Mouse (Mus musculus): Measurements from ENCODE around the gene Thop1. TPM values are rescaled to one million over a fixed set of nuclear protein-coding genes. Genes with fewer than 3 reads are reported as not detected.
"Not testable (repeated sequence)": the region's sequence is repeated elsewhere in the genome, so short reads cannot be mapped to it uniquely, and the experiment has no call there.

Thop1 gene
- polyA plus RNA-seq, 1 experiment from 2014 or later = 54.1 TPM

DNA sequence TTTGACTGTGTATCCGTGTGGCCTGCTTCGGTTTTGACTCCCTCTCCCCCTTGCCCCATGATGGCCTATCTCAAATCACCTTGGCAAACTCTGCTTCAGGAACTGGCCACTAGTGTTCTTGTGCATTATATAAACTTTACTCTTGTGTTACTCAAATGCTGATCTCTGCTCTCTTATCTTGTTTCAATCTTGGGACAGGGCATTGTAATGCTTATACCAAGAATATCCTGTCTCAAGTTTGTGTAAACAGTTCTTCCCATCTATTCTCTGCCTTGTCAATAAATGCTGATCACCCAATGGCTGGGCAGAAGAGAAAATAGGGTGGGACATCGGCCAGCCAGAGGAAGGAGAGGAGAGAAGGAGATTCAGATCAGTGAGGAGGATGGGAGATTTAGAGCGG, 7.1 kb upstream of the Thop1 start:
- no peak for DNase-seq (ENCODE audit: low spot score)
- 56% methylated on average over 4 of the region's 4 CpGs for WGBS

DNA sequence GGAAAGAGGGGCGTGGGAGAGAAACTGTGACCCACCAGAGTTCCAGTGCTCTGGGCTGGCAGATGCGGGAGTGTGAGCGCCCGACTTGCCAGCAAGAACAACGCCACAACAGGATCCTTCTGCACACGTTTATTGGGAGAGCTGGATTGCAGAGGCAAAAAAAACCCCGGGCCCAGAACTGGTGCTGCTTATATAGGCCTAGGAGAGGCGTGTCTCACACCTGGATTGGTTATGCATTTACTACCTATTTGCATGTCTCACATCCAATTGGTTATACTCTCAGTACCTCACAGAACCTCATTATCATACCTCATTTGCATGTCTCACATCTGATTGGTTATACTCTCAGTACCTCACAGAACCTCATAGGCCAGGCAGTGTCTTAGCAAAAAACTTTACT, 5.3 kb upstream of the Thop1 start:
- not testable (repeated sequence) for H3K27me3 ChIP-seq (replicated peaks; ENCODE audit: control insufficient read depth, insufficient read depth, low read length); H3K4me2 ChIP-seq (ENCODE audit: low read length); H3K27ac ChIP-seq (ENCODE audit: low read depth); H3K9ac ChIP-seq (ENCODE audit: low read length); ATAC-seq (replicated peaks; ENCODE audit: low FRiP score, low TSS enrichment, low read depth); H3K36me3 ChIP-seq (ENCODE audit: control insufficient read depth, insufficient read depth, low read length); H3K9me3 ChIP-seq (ENCODE audit: control insufficient read depth, low read length); H3K4me1 ChIP-seq (replicated peaks; ENCODE audit: control insufficient read depth, insufficient read depth, low read length); DNase-seq (ENCODE audit: low spot score); H3K4me3 ChIP-seq (ENCODE audit: low read depth, low read length)
- 87% methylated on average over 8 of the region's 8 CpGs for WGBS

More for the DNA sequence above, 7.1 kb upstream of the Thop1 start:
- H3K27ac ChIP-seq (ENCODE audit: low read depth) = no peak overlapping the region
- no peaks in the 10 kb centered on the region for H3K27me3 ChIP-seq (replicated peaks; ENCODE audit: control insufficient read depth, insufficient read depth, low read length)
- ATAC-seq (replicated peaks; ENCODE audit: low FRiP score, low TSS enrichment, low read depth) = no peak
- H3K9ac ChIP-seq (ENCODE audit: low read length) = no peak overlapping the region
- H3K9me3 ChIP-seq (ENCODE audit: control insufficient read depth, low read length) = no peaks in the 10 kb centered on the region
- H3K4me2 ChIP-seq (ENCODE audit: low read length) = no peak overlapping the region
- H3K4me1 ChIP-seq (replicated peaks; ENCODE audit: control insufficient read depth, insufficient read depth, low read length) = peaks cover 13% of the 10 kb centered on the region
- no peak overlapping the region for H3K4me3 ChIP-seq (ENCODE audit: low read depth, low read length)
- no peaks in the 10 kb centered on the region for H3K36me3 ChIP-seq (ENCODE audit: control insufficient read depth, insufficient read depth, low read length)

DNA sequence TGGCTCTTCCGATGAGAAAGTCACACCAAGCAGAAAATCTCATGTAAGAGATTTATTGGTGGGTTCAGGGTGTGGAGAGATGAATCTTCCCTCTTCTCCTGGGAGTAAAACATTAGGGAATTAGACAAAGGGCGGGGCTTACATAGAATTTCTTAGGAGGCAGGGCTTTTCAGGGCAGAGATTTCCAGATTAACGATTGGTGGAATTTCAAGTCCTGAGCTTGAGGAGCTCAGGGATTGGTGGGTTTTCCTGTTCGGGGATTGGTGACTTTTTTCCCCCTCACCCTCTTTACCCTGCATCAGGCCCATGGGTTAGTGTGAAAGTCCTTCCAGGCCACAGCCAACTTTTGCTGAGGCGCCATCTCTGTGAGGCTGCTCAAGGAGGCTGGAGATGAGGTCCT, 1.1 kb upstream of the Thop1 start:
- Histone ChIP-seq H3K4me2 (ENCODE audit: low read length) (no peak overlapping the region), H3K4me1 (replicated peaks; ENCODE audit: control insufficient read depth, insufficient read depth, low read length) (peaks cover 9% of the 10 kb centered on the region), H3K4me3 (ENCODE audit: low read depth, low read length) (no peak overlapping the region), H3K9ac (ENCODE audit: low read length) (no peak overlapping the region), H3K27me3 (replicated peaks; ENCODE audit: control insufficient read depth, insufficient read depth, low read length) (no peaks in the 10 kb centered on the region), H3K36me3 (ENCODE audit: control insufficient read depth, insufficient read depth, low read length) (peaks cover 11% of the 10 kb centered on the region), H3K27ac (ENCODE audit: low read depth) (no peak overlapping the region), H3K9me3 (ENCODE audit: control insufficient read depth, low read length) (no peaks in the 10 kb centered on the region)
- 66% methylated on average over 5 of the region's 5 CpGs for WGBS
- no peak for ATAC-seq (replicated peaks; ENCODE audit: low FRiP score, low TSS enrichment, low read depth)
- DNase-seq (ENCODE audit: low spot score) = no peak

DNA sequence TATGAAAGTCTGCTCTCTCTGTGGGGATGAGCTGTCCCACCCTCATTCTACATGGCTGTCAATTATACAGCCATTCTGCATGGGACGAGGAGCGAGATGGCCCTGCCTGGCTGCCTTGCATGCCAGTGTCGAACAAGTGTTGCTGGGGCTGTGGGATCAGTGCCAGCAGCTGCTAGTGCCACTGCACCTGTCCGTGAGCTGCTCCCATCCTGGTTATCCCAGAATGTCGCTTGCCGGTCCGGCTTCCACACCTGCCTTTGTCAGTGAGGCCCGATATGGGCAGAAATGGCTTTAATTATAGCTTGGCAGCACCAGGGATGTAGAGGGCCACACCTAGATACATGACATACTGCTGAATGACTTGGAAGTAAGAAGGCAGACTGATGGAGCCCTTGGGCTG, 2.5 kb downstream of the Thop1 start:
- no peak overlapping the region for H3K4me3 ChIP-seq (ENCODE audit: low read depth, low read length)
- peaks cover 37% of the 10 kb centered on the region for H3K36me3 ChIP-seq (ENCODE audit: control insufficient read depth, insufficient read depth, low read length)
- no peak overlapping the region for H3K27ac ChIP-seq (ENCODE audit: low read depth)
- no peak overlapping the region for H3K4me2 ChIP-seq (ENCODE audit: low read length)
- no peak overlapping the region for H3K9ac ChIP-seq (ENCODE audit: low read length)
- no peak for DNase-seq (ENCODE audit: low spot score)
- H3K9me3 ChIP-seq (ENCODE audit: control insufficient read depth, low read length) = no peaks in the 10 kb centered on the region
- no peaks in the 10 kb centered on the region for H3K27me3 ChIP-seq (replicated peaks; ENCODE audit: control insufficient read depth, insufficient read depth, low read length)
- no peak for ATAC-seq (replicated peaks; ENCODE audit: low FRiP score, low TSS enrichment, low read depth)
- peaks cover 9% of the 10 kb centered on the region for H3K4me1 ChIP-seq (replicated peaks; ENCODE audit: control insufficient read depth, insufficient read depth, low read length)
- 96% methylated on average over 8 of the region's 8 CpGs for WGBS

DNA sequence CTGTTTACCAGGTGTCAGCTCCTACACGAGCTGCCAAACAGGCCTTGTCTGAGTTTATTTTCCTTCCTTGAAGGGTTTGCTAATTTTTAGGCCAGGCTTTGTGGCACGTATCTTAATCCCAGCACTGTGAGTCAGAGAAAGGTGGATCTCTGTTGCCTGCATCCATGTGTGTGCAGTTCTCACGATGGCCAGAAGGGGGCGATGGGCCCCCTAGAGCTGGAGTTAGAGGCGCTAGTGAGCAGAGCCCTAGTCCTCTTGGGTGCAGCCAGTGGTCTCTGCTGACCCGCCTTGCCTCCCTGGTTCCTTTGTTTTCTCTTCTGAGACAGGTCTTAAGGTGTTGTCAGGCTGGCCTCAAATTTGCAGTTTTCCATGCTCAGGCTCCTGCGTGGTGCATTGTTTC, 3.6 kb downstream of the Thop1 start:
- 59% methylated on average over 7 of the region's 7 CpGs for WGBS
- peaks cover 49% of the 10 kb centered on the region for H3K36me3 ChIP-seq (ENCODE audit: control insufficient read depth, insufficient read depth, low read length)
- no peaks in the 10 kb centered on the region for H3K27me3 ChIP-seq (replicated peaks; ENCODE audit: control insufficient read depth, insufficient read depth, low read length)
- no peaks in the 10 kb centered on the region for H3K9me3 ChIP-seq (ENCODE audit: control insufficient read depth, low read length)
- DNase-seq (ENCODE audit: low spot score) = no peak
- no peak overlapping the region for H3K4me3 ChIP-seq (ENCODE audit: low read depth, low read length)
- no peak overlapping the region for H3K4me2 ChIP-seq (ENCODE audit: low read length)
- peaks cover 9% of the 10 kb centered on the region for H3K4me1 ChIP-seq (replicated peaks; ENCODE audit: control insufficient read depth, insufficient read depth, low read length)
- ATAC-seq (replicated peaks; ENCODE audit: low FRiP score, low TSS enrichment, low read depth) = no peak
- H3K9ac ChIP-seq (ENCODE audit: low read length) = no peak overlapping the region
- H3K27ac ChIP-seq (ENCODE audit: low read depth) = no peak overlapping the region

DNA sequence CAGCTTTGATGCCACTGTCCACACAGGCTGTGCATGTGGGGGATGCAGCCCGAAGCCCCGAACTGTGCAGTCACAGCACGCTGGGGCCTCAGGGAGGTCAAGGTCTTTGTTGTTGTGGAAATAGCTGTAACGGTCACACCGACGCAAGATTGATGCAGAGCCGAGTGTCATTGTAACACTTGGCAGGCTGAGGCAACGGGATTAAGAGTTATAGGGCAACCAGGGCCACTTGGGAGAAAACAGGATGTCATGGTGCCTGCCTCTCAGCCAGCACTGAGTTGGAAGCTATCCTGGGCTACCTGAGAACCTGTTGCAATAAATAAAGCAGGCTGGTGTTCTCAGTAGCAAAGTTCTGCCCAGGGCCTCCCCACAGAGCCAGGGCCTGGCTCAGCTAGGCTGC, 5.9 kb downstream of the Thop1 start:
- Histone ChIP-seq H3K9ac (ENCODE audit: low read length) (no peak overlapping the region), H3K4me3 (ENCODE audit: low read depth, low read length) (no peak overlapping the region), H3K27ac (ENCODE audit: low read depth) (no peak overlapping the region), H3K4me1 (replicated peaks; ENCODE audit: control insufficient read depth, insufficient read depth, low read length) (peaks cover 4% of the 10 kb centered on the region), H3K27me3 (replicated peaks; ENCODE audit: control insufficient read depth, insufficient read depth, low read length) (no peaks in the 10 kb centered on the region), H3K4me2 (ENCODE audit: low read length) (no peak overlapping the region), H3K36me3 (ENCODE audit: control insufficient read depth, insufficient read depth, low read length) (peaks cover 71% of the 10 kb centered on the region), H3K9me3 (ENCODE audit: control insufficient read depth, low read length) (no peaks in the 10 kb centered on the region)
- ATAC-seq (replicated peaks; ENCODE audit: low FRiP score, low TSS enrichment, low read depth) (no peak), DNase-seq (ENCODE audit: low spot score) (no peak)
- WGBS = 79% methylated on average over 8 of the region's 8 CpGs

DNA sequence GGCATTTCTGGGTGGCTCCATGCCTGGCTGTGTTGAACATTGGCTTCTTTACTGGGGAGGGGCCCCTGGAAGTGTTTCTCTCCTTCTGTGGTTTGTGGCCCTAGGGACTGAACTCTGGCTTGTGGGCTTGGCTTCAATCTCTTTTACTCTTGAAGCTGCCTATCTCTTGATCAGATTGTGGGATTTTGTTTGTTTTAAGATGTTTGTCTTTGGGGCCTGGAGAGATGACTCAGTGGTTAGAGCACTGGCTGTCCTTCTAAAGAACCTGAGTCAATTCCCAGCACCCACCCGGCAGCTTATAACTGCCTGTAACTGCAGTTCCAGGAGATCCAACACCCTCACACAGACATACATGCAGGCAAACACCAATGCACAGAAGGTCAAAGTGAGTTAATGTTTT, 6.5 kb downstream of the Thop1 start:
- Histone ChIP-seq H3K9ac (ENCODE audit: low read length) (no peak overlapping the region), H3K27ac (ENCODE audit: low read depth) (no peak overlapping the region), H3K9me3 (ENCODE audit: control insufficient read depth, low read length) (no peaks in the 10 kb centered on the region), H3K4me1 (replicated peaks; ENCODE audit: control insufficient read depth, insufficient read depth, low read length) (no peaks in the 10 kb centered on the region), H3K36me3 (ENCODE audit: control insufficient read depth, insufficient read depth, low read length) (peaks cover 78% of the 10 kb centered on the region), H3K4me3 (ENCODE audit: low read depth, low read length) (no peak overlapping the region), H3K27me3 (replicated peaks; ENCODE audit: control insufficient read depth, insufficient read depth, low read length) (no peaks in the 10 kb centered on the region), H3K4me2 (ENCODE audit: low read length) (no peak overlapping the region)
- DNase-seq (ENCODE audit: low spot score) = no peak
- ATAC-seq (replicated peaks; ENCODE audit: low FRiP score, low TSS enrichment, low read depth) = no peak
- WGBS = 85% methylated on average over 1 of the region's 1 CpGs

DNA sequence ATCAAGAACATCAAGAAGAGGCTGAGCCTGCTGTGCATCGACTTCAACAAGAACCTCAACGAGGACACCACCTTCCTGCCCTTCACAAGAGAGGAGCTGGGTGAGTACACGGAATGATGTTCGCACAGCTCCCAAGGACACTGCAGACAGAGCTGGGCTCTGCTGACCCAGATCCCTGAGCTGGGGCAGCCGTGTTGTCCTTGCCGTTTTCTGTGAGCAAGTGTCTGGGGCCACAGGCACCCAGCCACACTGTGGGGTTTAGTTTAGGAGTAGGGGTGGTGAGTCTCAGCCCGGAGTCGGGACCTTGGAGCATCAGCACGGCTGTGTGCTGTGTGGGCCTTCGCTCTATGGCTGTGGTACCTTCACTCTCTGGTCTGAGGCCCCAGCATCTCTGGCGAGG, 8.1 kb downstream of the Thop1 start:
- ATAC-seq (replicated peaks; ENCODE audit: low FRiP score, low TSS enrichment, low read depth) (no peak), DNase-seq (ENCODE audit: low spot score) (no peak)
- no peaks in the 10 kb centered on the region for H3K9me3 ChIP-seq (ENCODE audit: control insufficient read depth, low read length)
- H3K9ac ChIP-seq (ENCODE audit: low read length) = no peak overlapping the region
- no peaks in the 10 kb centered on the region for H3K4me1 ChIP-seq (replicated peaks; ENCODE audit: control insufficient read depth, insufficient read depth, low read length)
- 89% methylated on average over 11 of the region's 11 CpGs for WGBS
- peaks cover 87% of the 10 kb centered on the region for H3K36me3 ChIP-seq (ENCODE audit: control insufficient read depth, insufficient read depth, low read length)
- no peak overlapping the region for H3K27ac ChIP-seq (ENCODE audit: low read depth)
- no peak overlapping the region for H3K4me3 ChIP-seq (ENCODE audit: low read depth, low read length)
- H3K27me3 ChIP-seq (replicated peaks; ENCODE audit: control insufficient read depth, insufficient read depth, low read length) = no peaks in the 10 kb centered on the region
- no peak overlapping the region for H3K4me2 ChIP-seq (ENCODE audit: low read length)

DNA sequence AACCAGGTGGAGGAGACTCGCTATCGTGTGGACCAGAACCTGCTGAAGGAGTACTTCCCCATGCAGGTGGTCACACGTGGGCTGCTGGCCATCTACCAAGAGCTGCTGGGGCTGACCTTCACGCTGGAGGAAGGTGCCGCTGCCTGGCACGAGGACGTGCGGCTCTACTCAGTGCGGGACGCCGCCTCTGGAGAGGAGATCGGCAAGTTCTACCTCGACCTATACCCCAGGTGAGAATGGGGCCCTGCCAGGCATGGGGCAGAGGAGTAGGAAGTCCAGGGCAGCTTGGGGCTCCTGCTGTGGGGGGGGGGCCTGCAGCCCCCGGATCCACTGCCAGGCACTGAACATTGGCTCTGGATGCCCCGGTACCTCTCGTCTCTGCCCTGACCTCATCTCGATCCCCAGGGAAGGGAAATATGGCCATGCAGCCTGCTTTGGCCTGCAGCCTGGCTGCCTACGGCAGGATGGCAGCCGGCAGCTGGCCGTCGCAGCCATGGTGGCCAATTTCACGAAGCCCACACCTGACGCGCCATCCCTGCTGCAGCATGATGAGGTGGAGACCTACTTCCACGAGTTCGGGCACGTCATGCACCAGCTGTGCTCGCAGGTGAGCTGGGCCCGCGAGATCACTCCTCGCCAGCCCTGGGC, 10.3 kb downstream of the Thop1 start:
- no peaks in the 10 kb centered on the region for H3K27me3 ChIP-seq (replicated peaks; ENCODE audit: control insufficient read depth, insufficient read depth, low read length)
- H3K4me3 ChIP-seq (ENCODE audit: low read depth, low read length) = no peak overlapping the region
- peaks cover 72% of the 10 kb centered on the region for H3K36me3 ChIP-seq (ENCODE audit: control insufficient read depth, insufficient read depth, low read length)
- no peak overlapping the region for H3K9ac ChIP-seq (ENCODE audit: low read length)
- ATAC-seq (replicated peaks; ENCODE audit: low FRiP score, low TSS enrichment, low read depth) = no peak
- DNase-seq (ENCODE audit: low spot score) = no peak
- no peak overlapping the region for H3K4me2 ChIP-seq (ENCODE audit: low read length)
- H3K27ac ChIP-seq (ENCODE audit: low read depth) = no peak overlapping the region
- H3K4me1 ChIP-seq (replicated peaks; ENCODE audit: control insufficient read depth, insufficient read depth, low read length) = no peaks in the 10 kb centered on the region
- WGBS = 93% methylated on average over 31 of the region's 31 CpGs
- H3K9me3 ChIP-seq (ENCODE audit: control insufficient read depth, low read length) = no peaks in the 10 kb centered on the region
